Mouse (Mus musculus) retina, embryonic 14.5 days (tissue): ENCODE results near the gene Gzma.

ENCODE experiments used
- DNase-seq: peaks from one replicate; pipeline ENCODE4 v3.0.0-alpha.2; 2015; ENCODE audit warnings: low spot score

Gzma gene

GRCm38 (mm10) chr13:113100879-113101278 is at the start of gene Gzma:
TSS of gene Gzma (minus strand) at chr13:113100981.
- no peak for DNase-seq

- DNase-seq = no peak
Measured at GRCm38 (mm10) chr13:113139597-113139996, 38.8 kb upstream of the Gzma start.

- peak; percentile 11 for DNase-seq
Measured at GRCm38 (mm10) chr13:113129974-113130373, 29.2 kb upstream of the Gzma start.

GRCm38 (mm10) chr13:113121326-113121725 is 20.5 kb upstream of the Gzma start:
- no peak for DNase-seq

- DNase-seq = no peak
Measured at GRCm38 (mm10) chr13:113120324-113121237, 19.8 kb upstream of the Gzma start.

- DNase-seq = no peak
Measured at GRCm38 (mm10) chr13:113118977-113119376, 18.2 kb upstream of the Gzma start.

- DNase-seq = no peak
Measured at GRCm38 (mm10) chr13:113104759-113105158, 4.0 kb upstream of the Gzma start.

GRCm38 (mm10) chr13:113101804-113102203 is 1.0 kb upstream of the Gzma start:
- no peak for DNase-seq

- no peak for DNase-seq
Measured at GRCm38 (mm10) chr13:113098406-113098805, 2.4 kb downstream of the Gzma start.

GRCm38 (mm10) chr13:113097011-113097410 is 3.8 kb downstream of the Gzma start:
- DNase-seq = no peak

GRCm38 (mm10) chr13:113094618-113095017 is 6.2 kb downstream of the Gzma start:
- no peak for DNase-seq

- DNase-seq = no peak
Measured at GRCm38 (mm10) chr13:113090489-113090888, 10.3 kb downstream of the Gzma start.

GRCm38 (mm10) chr13:113087226-113088017 is 13.4 kb downstream of the Gzma start:
- DNase-seq = no peak

- DNase-seq = no peak
Measured at GRCm38 (mm10) chr13:113084732-113085131, 16.0 kb downstream of the Gzma start.

GRCm38 (mm10) chr13:113082101-113082500 is 18.7 kb downstream of the Gzma start:
- peak; percentile 56 for DNase-seq

- DNase-seq = no peak
Measured at GRCm38 (mm10) chr13:113079021-113079420, 21.8 kb downstream of the Gzma start.

- DNase-seq = no peak
Measured at GRCm38 (mm10) chr13:113064542-113064941, 36.2 kb downstream of the Gzma start.

GRCm38 (mm10) chr13:113061746-113062145 is 39.0 kb downstream of the Gzma start:
- DNase-seq = no peak

GRCm38 (mm10) chr13:113055826-113056225 is 45.0 kb downstream of the Gzma start:
- DNase-seq = peak; percentile 30

GRCm38 (mm10) chr13:113054230-113054629 is 46.6 kb downstream of the Gzma start:
- DNase-seq = no peak

GRCm38 (mm10) chr13:113047647-113048046 is 53.1 kb downstream of the Gzma start:
- DNase-seq = no peak

GRCm38 (mm10) chr13:113047018-113047417 is 53.8 kb downstream of the Gzma start:
- no peak for DNase-seq
